Mouse (Mus musculus) gonadal fat pad, adult 2 months (tissue): ENCODE measurements around the gene Pik3c2g. TPM values are rescaled to one million over a fixed set of nuclear protein-coding genes. Genes with fewer than 3 reads are reported as not detected.

Source experiments
- DNase-seq: peaks from one replicate; pipeline ENCODE4 v3.0.0-alpha.2; 2012; ENCODE audit warnings: low read depth
- polyA plus RNA-seq: library from polyadenylated mRNA; depleted of rRNA; stranded (reverse); fragments of >200 nt; gene quantifications from 2 replicates; pipeline ENCODE4 v1.2.3, GENCODE M21; 2012

The Pik3c2g gene
- polyA plus RNA-seq, 1 experiment = 4.5 TPM

DNA sequence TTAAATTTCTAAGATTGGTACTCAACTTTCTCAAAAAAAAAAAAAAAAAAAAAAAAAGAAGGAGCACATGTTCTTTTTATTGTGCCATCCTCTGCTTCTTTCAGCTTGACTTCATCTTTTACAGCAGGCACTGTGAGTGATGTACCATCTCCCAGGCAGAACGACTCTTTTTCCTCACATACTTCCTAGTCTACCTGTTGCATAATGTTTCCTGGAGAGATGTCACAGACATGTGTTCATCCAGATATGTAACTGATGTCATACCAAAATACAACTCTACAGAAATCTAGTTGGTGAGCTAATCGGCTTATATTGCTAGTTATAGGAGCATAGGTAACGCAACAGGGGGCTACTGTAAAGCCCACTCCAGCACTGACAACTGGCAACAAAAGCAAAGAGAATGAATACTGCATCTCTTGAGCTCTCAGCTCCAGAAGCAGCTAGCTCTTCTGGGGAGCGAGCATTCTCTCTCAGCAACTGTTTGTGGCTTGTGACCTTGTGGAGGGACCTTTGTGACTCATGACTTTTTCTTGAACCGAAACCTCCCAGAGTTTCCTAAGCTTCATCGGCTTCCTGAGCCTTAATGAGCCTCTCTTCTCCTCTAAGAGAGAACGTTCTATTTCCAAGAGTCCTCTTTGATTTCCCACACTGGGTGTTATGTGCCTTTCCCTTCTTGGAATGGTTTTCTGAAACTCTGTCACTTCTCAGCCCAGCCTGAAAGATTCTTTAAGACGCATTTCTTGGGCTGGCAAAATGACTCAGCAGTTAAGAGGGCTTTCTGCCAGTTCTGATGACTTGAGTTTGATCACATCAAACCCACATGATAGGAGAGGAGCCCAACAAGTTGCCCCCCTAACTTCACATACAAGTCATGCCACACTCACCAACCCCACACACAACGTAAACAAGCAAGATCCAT lies 148.9 kb downstream of the Pik3c2g start:
- DNase-seq = no peak

DNA sequence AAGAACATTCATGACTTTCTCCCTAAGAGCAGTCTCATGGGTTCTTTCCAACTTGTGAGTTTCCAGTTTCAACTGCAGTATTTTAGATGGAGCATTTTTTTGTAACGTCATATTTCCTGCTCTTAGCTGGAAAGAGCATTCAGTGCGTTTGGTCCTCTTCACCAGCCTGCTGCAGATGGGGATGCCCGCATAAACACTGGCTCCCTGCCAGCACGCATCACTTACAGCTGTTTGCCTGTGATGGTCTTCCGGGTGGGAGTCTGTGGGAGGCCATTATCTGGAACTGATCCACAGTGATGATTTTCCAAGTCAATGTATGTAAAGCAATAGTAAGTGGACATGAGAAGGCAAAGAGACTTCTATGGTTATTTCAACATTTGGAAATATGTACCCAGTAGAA lies 151.3 kb downstream of the Pik3c2g start:
- DNase-seq = no peak

- no peak for DNase-seq
Observed at GRCm38 (mm10) chr6:139742693-139743432, 155.8 kb downstream of the Pik3c2g start.

- no peak for DNase-seq
Observed at GRCm38 (mm10) chr6:139746758-139747479, 159.9 kb downstream of the Pik3c2g start.

DNA sequence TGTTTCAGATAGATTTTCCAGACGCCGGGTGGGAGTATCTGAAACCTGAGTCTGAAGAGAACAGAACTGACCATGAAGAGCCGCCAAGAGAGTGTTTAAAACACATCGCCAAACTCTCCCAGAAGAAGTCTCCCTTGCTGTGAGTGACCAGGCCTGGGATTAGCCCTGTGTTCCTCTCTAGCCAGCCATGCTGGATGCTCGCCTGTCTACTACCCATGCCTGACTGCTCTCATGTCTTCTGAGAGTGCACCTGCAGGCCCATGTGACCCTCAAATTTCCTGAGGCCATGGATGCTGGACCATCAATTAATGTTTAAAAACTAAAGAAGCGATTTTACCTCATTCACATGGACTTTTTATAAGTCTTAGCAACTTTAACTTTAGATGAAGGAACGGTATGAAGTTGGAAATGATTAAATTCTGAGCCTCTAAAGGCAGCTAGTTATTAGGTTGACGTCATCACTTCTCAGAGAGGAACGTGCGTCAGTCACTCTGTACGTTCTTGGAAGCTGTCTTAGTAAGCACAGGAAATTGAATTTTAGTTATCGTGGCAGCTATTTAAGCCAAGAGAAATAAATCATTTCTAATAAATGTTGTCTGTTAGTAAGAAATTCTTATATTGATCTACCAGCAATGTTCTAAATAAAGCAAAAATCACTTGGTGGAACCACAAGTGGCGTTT lies 161.2 kb downstream of the Pik3c2g start:
- DNase-seq = no peak

GRCm38 (mm10) chr6:139750599-139750998 lies 163.6 kb downstream of the Pik3c2g start:
- DNase-seq = no peak

DNA sequence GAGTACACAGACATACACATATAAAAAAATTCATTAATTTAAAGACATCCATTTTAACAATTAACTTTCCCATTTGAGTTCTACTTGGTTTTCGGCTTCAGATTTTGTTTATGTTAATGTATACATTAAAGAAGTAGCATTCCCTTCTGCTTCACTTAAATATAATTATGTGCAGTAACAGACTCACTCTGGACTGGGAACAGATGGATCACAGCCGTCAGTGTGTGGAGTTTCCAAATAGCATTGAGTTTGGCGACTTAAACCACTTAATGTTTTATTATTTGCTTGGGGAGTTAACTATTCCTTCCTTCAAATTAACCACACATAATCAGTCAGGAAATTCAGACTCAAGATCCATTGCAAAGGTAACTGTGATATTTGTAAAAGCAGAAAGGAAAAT lies 164.0 kb downstream of the Pik3c2g start:
- no peak for DNase-seq

GRCm38 (mm10) chr6:139757876-139758275 lies 170.9 kb downstream of the Pik3c2g start:
- no peak for DNase-seq

DNA sequence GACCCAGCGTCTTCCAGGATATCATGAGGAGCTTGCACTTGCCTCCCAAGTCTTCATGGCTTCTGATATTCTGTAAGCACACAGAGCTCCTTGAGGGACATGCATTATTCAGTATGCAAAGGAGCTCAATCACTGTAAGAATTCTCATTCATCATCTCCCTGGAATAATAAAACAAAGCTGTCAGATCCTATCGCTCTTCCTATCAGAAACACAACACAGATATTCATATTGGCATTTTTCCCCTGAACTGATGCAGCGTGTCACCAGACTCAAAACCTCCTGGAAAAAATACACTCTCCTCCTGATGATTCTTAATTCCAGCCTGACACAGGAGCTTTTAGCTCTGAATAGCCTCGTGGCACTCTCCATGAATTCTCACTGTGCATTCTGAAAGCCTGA lies 174.0 kb downstream of the Pik3c2g start:
- DNase-seq = no peak

- no peak for DNase-seq
Observed at GRCm38 (mm10) chr6:139764398-139764797, 177.4 kb downstream of the Pik3c2g start.

DNA sequence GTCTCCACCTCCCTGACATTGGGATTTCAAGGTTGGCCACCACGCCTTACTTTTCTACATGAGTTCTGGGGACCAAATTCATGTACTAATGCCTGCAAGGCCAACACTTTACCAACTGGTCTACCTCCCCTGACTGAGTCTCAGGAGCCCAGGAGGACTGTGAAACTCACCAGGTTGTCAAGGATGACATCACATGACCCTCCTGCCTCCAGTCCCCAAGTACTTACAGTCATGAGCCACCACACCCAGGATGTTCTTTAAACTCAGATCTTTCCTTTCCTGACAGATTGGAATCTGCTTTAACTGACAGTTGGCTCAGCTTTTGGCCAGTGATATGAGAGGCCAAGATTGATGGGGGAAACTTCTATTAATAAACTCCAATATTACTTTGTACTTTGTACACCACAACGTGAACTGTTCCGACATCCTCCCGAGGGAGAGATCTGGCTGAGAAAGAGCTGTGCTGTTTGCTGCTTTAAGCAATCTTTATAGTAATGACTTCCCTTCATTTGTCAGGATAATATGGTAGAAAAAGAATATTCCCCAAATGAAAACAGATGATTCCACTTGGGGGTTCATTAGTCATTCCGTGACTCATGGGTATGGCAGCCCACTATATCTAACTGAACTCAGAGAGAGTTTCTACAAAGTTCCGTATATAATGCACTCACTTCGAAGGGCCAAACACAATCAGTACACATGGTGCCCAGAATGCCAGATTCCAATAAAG lies 182.9 kb downstream of the Pik3c2g start:
- no peak for DNase-seq

DNA sequence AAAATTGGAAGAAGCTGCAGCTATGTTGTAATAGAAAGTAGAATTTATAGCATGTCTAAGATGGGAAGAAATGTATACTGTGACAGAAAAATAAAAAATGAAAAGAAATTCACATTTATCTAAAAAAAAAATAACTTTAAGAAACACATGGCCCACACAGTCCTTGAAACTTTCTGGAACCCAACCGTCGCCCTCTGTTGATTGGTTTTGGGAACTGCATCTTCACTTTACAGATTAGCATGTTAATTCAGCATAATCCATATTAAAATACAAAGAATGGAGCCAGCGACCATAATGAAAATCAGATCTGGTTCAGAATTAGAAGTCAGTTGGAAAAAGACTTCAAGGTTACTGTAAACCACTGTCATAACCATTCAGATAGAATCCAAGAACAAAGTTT lies 183.5 kb downstream of the Pik3c2g start:
- DNase-seq = no peak

DNA sequence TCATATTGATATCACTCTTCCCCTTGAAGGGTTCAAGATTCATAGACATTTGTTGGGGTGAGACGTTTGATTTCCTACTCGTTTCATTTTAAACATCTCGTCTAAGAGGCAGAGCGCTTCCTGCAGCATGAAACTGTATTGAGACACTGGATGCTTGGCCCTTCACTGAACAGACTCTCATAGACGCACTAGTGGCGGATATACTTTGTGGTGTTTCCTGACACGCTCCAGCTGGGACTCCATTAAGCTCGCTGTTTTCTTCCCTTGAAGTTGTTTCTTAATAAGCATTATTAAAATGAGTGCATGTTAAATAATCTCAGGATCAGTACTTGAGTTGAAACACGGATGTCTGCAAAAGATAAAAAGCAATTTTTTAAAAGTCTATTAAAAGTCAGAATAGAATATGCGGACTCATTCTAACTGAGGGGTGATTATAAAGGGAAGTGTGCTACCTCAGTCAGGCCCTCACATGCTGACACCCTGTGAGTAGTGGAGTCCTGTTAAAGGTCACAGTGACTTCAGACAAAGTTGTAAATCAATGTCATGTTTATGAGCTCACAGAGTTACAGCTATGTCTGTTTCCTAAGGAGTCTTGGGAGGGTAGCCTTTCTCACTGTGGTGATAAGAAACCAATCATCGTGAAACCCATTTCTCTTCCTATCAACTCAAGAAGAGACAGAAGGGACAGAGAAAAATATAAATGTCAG lies 190.7 kb downstream of the Pik3c2g start:
- DNase-seq = no peak

GRCm38 (mm10) chr6:139780028-139780427 lies 193.0 kb downstream of the Pik3c2g start:
- no peak for DNase-seq

DNA sequence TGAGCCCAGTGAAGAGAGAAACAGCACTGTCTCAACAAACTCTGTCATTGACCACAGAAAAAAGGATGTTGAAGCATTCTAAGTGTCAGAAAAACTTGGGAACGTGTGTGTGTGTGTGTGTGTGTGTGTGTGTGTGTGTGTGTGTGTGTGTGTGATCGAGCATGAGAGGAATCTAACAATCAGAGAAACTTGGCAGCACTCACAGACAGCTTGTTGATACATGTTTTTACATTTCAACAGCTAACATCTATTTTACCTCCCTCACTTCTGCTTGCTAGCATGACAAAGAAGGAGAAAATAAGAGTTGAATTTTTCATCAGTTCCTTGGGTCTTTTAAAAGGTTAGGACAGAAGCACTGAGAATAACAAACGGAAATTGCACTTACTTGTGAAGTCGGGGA lies 202.5 kb downstream of the Pik3c2g start:
- DNase-seq = peak; percentile 6

- no peak for DNase-seq
Observed at GRCm38 (mm10) chr6:139799541-139800226, 212.7 kb downstream of the Pik3c2g start.

DNA sequence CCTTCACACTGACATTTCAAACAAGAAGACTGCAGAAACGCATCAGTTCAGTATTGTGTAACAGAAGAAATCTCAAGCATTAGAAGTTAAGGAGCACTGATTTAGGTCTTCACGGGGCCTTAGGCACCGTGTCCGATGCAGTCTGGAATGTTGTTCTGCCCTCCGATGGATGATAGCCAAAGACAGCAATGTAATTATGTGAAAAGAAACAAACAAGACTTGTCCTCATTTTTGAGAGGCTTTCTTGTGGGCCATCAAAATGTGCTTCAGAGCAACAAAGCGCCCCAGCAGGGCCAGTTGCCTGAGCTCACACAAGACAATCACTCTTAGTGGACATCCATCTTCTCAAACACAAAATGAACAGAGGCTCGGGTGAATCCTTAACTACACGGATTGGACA lies 234.9 kb downstream of the Pik3c2g start:
- no peak for DNase-seq

DNA sequence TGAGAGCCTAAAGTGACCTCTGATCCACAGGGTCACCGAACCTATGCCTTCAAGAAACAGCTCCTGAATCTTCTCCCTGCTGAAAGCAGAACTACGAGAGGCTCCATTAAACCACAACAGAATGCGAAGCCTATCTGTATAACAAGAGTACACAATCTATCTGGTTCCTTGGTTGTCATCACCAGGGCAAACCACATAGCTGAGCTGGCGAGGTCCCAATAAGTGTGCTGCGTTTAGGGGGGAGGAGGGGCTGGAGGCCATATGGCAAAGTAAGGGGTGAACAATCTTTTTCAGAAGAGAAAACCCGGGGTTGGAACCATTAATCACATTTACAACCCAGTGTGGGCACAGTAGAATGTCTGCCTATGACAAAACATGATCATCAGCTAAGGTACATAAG lies 251.2 kb downstream of the Pik3c2g start:
- no peak for DNase-seq

GRCm38 (mm10) chr6:139838713-139839112 lies 251.7 kb downstream of the Pik3c2g start:
- DNase-seq = no peak

- DNase-seq = no peak
Observed at GRCm38 (mm10) chr6:139839907-139840306, 252.9 kb downstream of the Pik3c2g start.
